Mouse (Mus musculus) spleen, adult 2 months (tissue): ENCODE data around the gene Pcdh18. TPM values are rescaled to one million over a fixed set of nuclear protein-coding genes. Genes with fewer than 3 reads are reported as not detected.

Source experiments
- DNase-seq, 2 experiments: peaks; one replicate each; pipeline versions ENCODE4 v3.0.0 to v3.0.0-alpha.2; 2012 to 2021; ENCODE audit warnings: low spot score in 2 of 2, low read depth in 1 of 2
- H3K27ac ChIP-seq: fragments of 200-500 bp; 2 replicates; pipeline ENCODE4 v1.5.1; 2012; ENCODE audit warnings: low read length, inconsistent platforms; ENCODE audit not compliant: insufficient read depth
- H3K27me3 ChIP-seq: fragments of 200-500 bp; 2 replicates; pipeline ENCODE4 v1.6.1; 2012; ENCODE audit warnings: mild to moderate bottlenecking, moderate library complexity, low read length, inconsistent platforms; ENCODE audit not compliant: control insufficient read depth, insufficient read depth
- H3K36me3 ChIP-seq: fragments of 200-500 bp; 2 replicates; pipeline ENCODE4 v1.6.1; 2012; ENCODE audit warnings: mild to moderate bottlenecking, low read length, inconsistent platforms; ENCODE audit not compliant: control insufficient read depth, insufficient read depth
- H3K4me1 ChIP-seq: fragments of 200-500 bp; 2 replicates; pipeline ENCODE4 v1.6.1; 2011; ENCODE audit warnings: inconsistent platforms; ENCODE audit not compliant: control insufficient read depth, insufficient read depth, insufficient read length
- H3K4me3 ChIP-seq: fragments of 200-500 bp; 2 replicates; pipeline ENCODE4 v1.5.1; 2011; ENCODE audit warnings: mild to moderate bottlenecking, inconsistent platforms; ENCODE audit not compliant: insufficient read depth, insufficient read length; ENCODE audit errors: extremely low read depth
- CTCF ChIP-seq: fragments of 200-500 bp; IDR thresholded peaks from 2 replicates; pipeline ENCODE4 v1.5.1; 2011; ENCODE audit warnings: mild to moderate bottlenecking, inconsistent platforms; ENCODE audit not compliant: insufficient read depth, insufficient read length, insufficient replicate concordance; ENCODE audit errors: extremely low read depth
- POLR2A ChIP-seq: fragments of 200-500 bp; IDR thresholded peaks from 2 replicates; pipeline ENCODE4 v1.6.1; 2011; ENCODE audit warnings: low read depth, low read length, inconsistent platforms
- WGBS: fragments of 180-500 bp; shearing (Covaris S2); methylation state at CpG from one replicate; pipeline ENCODE4 v1.1.7; 2018; 5-methylcytosine and 5-hydroxymethylcytosine counted together
- polyA plus RNA-seq: library from polyadenylated mRNA; depleted of rRNA; stranded (reverse); fragments of >200 nt; gene quantifications from 2 replicates; pipeline ENCODE4 v1.2.3, GENCODE M21; 2012

Gene Pcdh18
- polyA plus RNA-seq, 1 experiment, result 2.7 TPM

DNA sequence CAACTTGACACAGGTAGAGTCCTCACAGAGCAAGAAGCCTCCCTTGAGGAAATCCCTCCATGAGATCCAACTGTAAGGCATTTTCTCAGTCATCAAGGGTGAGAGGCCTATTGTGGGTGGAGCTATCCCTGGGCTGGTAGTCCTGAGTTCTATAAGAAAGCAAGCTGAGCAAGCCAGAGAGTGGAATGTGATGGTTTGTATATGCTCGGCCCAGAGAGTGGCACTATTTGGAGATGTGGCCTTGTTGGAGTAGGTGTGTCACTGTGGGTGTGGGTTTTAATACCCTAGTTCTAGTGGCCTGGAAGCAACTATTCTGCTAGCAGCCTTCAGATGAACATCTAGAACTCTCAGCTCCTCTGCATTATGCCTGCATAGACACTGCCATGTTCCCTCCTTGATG, 9.1 kb downstream of the Pcdh18 start:
- TF ChIP-seq CTCF, result no peak
- no peak for TF ChIP-seq POLR2A
- WGBS, result 93% methylated on average over 1 of the region's 1 CpGs

DNA sequence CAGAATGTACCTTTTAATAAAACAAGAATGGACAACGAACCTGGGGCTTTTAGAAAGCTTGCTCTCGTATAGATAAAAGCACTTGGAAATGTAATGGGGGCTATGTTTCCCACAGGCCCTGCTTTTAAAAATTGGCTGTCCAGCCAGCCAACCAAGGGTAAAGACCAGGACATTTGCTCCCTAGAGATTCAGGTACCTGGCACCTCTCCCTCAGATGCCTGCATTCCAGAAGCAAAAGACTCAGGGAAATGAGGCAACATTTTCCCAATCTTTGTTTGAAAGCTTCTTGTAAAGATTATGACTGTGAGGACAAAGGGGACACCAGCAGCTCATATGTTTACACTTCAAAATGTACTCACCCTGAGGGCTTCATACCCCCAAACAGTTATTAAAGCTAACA, 18.1 kb downstream of the Pcdh18 start:
- H3K4me1 ChIP-seq, result no peaks in the 10 kb centered on the region
- TF ChIP-seq CTCF, result no peak
- TF ChIP-seq POLR2A, result no peak
- H3K27me3 ChIP-seq, result no peaks in the 10 kb centered on the region
- H3K27ac ChIP-seq, result no peak overlapping the region
- DNase-seq, result no peak
- no peak overlapping the region for H3K4me3 ChIP-seq
- no peaks in the 10 kb centered on the region for H3K36me3 ChIP-seq
- WGBS, result 76% methylated on average over 2 of the region's 2 CpGs

More for the DNA sequence above, 9.1 kb downstream of the Pcdh18 start:
- Histone ChIP-seq H3K36me3 (no peaks in the 10 kb centered on the region), H3K27me3 (no peaks in the 10 kb centered on the region), H3K4me3 (no peak overlapping the region), H3K27ac (no peak overlapping the region), H3K4me1 (no peaks in the 10 kb centered on the region)
- no peak for DNase-seq

DNA sequence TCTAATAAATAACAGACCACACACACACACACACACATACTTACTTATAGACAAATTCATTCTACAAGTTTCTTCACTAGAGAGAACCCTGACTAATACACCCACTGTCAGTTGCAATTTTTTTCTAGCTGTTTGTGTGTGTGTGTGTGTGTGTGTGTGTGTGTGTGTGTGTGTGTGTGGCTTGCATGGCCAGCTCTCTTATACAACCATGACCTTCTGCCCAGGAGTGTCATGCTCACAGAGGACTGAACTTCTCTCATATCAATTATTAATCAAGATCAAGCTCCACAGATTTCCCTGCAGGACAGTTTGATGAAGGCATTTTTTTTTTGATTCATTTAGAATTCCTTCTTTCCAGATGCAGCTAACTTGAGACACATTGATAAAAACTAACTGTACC, 18.6 kb downstream of the Pcdh18 start:
- Histone ChIP-seq H3K27me3 (no peaks in the 10 kb centered on the region), H3K27ac (no peak overlapping the region), H3K4me3 (no peak overlapping the region), H3K36me3 (no peaks in the 10 kb centered on the region), H3K4me1 (no peaks in the 10 kb centered on the region)
- DNase-seq, result no peak
- TF ChIP-seq CTCF, result no peak
- no peak for TF ChIP-seq POLR2A

DNA sequence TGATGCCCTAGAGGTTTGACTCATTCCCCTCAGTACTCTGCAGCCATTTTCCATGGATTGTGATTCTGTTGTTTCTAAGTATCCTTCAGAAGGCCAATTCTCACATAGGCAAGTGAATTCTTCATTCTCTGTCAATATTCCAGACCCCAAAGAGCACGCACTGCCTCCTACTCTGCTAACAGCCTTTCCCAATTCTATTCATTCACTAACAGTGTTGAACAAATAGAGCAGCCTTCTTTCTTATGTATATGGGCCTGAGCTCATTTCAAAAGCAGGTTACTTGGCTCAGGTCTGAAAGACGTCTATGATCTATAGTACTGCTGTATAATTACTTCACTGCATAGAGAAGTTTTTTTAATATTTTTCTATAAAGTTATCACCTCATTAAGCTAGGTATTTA, 50.6 kb downstream of the Pcdh18 start:
- TF ChIP-seq POLR2A, result no peak
- no peak for TF ChIP-seq CTCF
- 87% methylated on average over 2 of the region's 2 CpGs for WGBS
- no peak overlapping the region for H3K27ac ChIP-seq

DNA sequence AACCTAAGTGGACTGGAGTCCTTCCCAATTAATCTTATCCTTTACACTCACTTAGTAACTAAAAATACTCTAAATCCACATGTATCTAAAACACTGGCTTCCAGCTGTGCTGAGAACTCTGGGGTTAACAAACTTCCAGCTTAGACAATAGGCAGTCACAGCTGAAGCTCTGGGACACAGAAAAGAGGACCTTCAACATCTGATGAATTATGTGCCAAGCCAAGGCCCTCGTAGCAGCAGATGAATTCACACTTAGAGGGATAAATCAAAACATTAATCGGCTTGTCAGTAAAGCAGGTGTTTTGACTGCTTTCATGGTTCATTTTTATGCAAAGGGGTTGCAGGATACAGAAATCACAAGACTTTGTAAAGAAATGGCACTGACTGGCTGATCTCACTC, 57.2 kb downstream of the Pcdh18 start:
- no peaks in the 10 kb centered on the region for H3K27me3 ChIP-seq
- DNase-seq, result no peak
- TF ChIP-seq CTCF (no peak), POLR2A (no peak)
- no peak overlapping the region for H3K4me3 ChIP-seq
- WGBS, result 50% methylated on average over 2 of the region's 2 CpGs
- H3K4me1 ChIP-seq, result no peaks in the 10 kb centered on the region
- H3K27ac ChIP-seq, result no peak overlapping the region
- H3K36me3 ChIP-seq, result no peaks in the 10 kb centered on the region

More for the DNA sequence above, 50.6 kb downstream of the Pcdh18 start:
- H3K36me3 ChIP-seq, result no peaks in the 10 kb centered on the region
- no peaks in the 10 kb centered on the region for H3K4me1 ChIP-seq
- DNase-seq, result no peak
- H3K27me3 ChIP-seq, result no peaks in the 10 kb centered on the region
- H3K4me3 ChIP-seq, result no peak overlapping the region
